Mouse (Mus musculus) bone marrow macrophage, adult 2 months (primary cell): ENCODE results near the gene Ttc23.

Source experiments
- CTCF ChIP-seq: IDR thresholded peaks from 2 replicates; pipeline ENCODE4 v1.5.1; 2012; ENCODE audit warnings: low read depth, mild to moderate bottlenecking, low read length, moderate library complexity
- POLR2A ChIP-seq: IDR thresholded peaks from 2 replicates; pipeline ENCODE4 v1.6.1; 2012; ENCODE audit warnings: mild to moderate bottlenecking, low read depth, low read length, borderline replicate concordance

- TF ChIP-seq CTCF (no peak), POLR2A (no peak)
Observed at GRCm38 (mm10) chr7:67749441-67750239, 102.4 kb downstream of the Ttc23 start.
